Mouse (Mus musculus): Measurements from ENCODE around the gene Ramp2.

Ramp2 gene

DNA sequence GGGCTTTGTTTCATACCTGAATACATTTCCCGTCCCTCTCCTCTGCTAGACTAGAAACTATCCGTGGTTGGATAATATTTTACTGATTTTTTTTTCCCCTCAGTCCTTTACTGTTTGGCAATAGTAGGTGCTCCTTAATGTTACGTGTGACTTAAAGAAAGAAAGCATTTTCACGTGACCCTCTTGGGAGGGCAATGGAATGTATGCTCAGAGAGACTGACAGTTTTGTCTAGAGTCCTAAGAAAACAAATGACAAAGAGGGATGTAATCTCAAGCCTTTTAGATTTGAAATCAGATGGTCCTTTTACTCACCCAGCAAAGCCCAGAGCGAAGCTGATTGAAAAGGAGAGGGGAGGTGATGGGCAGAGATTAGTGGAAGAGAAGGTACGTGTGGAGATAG, 20.1 kb downstream of the Ramp2 start:
- no peak for DNase-seq (ENCODE audit: low spot score in 2 of 2)

- DNase-seq (ENCODE audit: low spot score in 2 of 2) = no peak
Observed at GRCm38 (mm10) chr11:101269577-101270116, 23.8 kb downstream of the Ramp2 start.

DNA sequence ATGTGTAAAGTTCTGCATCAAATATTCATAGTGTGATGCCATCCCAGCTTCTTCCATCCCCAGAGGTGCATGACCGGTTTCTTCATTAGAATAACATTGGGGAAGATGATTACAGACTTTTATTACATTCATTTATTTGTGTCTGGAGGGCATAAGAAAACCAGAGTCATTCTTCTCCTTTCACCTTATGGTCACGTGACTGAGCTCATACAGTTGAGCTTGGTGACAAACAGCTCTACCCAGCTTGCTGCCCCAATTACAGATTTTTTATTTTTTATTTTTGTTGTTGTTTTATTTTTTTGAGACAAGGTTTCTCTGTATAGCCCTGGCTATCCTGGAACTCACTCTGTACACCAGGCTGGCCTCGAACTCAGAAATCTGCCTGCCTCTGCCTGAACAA, 26.6 kb downstream of the Ramp2 start:
- no peak for DNase-seq (ENCODE audit: low spot score in 2 of 2)

DNA sequence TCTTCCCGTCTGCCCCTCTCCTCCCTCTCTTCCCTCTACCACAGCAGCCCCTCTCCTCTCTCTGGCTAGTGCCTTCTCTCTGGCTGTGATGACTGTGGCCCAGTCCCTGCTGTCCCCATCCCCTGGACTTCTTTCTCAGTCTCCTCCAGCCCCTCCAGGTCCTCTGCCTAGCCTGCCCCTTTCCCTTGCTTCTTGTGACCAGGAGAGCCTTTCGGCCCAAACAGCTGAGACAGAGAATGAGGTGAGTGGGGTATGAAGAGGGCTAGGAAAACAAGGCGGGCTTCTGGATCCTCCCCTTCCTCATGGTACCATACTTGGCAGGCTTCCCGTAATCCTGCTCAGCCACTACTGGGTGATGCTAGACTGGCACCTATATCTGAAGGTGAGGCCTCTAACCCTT, 29.5 kb downstream of the Ramp2 start:
- no peak for DNase-seq (ENCODE audit: low spot score in 2 of 2)

DNA sequence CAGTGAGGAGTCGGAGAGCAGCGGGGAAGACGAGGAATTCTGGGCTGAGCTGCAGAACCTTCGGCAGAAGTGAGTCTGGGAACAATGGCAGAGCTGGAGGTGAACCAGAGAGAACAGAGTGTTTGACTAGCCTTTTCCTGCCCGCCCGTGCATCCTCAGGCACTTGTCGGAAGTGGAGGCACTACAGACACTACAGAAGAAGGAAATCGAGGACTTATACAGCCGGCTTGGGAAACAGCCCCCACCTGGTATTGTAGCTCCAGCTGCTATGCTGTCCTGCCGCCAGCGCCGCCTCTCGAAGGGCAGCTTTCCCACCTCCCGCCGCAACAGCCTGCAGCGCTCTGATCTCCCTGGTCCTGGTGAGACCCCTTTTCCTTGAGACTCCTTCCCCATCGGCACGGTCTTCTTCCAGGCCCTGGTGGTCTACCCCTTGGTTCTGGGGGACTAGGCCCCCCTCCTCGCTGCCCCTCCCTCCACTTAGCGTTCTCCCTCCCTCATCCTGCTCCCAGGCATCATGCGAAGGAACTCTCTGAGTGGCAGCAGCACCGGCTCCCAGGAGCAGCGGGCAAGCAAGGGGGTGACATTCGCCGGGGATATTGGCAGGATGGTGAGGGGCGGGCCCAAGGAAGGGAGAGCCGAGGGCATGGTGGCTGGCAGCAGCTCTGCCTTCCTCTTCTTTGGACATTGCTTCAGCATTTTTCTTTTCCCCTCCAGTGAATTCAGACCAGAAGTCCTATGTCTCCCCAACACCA, 30.7 kb downstream of the Ramp2 start:
- no peak for DNase-seq (ENCODE audit: low spot score in 2 of 2)

DNA sequence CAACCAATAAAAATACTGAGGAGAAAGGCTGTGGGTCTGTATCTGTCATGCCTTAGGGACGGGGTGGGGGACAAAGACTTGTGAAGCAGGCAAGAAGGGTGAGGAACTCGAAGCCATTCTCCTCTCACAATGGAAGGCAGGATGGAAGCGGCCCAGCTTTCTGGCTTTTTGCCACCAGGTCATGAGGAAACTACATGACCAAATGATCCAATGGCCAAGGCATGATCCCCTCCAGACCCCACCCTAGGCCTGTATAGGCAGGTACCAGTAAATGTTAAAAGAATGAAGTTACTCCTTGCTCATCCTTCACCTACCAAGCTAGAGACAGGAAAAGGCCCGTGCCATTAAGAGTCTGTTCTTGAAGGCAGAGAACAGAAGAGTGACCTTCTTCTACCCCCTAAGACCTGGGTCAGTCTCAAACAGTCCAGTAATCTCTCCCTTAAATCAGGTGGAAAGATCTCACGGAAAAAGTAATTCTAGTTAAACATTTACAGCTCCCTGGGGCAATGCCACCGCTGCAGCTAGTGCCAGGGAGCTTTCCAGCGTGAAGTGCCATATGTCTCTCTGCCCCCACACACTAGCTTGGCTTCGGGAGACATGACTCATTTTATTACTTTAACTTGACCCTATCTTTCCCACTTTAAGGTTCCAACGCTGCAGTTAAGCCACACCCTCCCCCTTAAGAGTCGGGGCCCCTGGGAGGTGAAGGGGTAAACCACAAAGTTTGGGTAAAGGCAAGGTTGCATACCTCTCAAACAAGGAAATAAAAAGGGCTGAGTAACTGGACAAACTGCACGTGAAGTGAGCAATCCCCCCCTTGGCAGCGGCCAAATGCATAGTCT, 31.8 kb downstream of the Ramp2 start:
- DNase-seq (ENCODE audit: low spot score in 2 of 2) = no peak

GRCm38 (mm10) chr11:101278223-101279192, 32.7 kb downstream of the Ramp2 start, which contains the start of the genes Cntd1 and Coa3:
Gene Cntd1, plus strand, starts transcription at chr11:101279012.
Gene Coa3, minus strand, starts transcription at chr11:101279114.
- peak; percentile 80 to 81 for DNase-seq (ENCODE audit: low spot score in 2 of 2)

DNA sequence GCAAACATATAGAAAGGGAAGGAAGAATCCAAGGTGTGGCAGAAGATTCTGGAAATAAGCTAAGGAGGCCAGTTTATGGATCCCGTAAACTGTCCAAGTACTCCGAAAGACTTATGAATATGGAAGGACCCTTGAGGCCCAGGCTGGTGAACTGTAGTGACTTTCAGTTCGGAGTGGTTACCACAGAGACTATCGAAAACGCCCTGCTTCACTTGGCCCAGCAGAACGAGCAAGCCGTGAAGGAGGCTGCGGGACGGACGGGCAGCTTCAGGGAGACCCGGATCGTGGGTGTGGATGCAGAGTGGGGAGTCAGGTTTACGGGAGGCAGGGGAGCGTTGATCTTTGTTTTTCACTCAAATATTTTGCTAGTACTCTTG, 33.4 kb downstream of the Ramp2 start:
- peak in 1 of 2 experiments; percentile 26 for DNase-seq (ENCODE audit: low spot score in 2 of 2)

- no peak for DNase-seq (ENCODE audit: low spot score in 2 of 2)
Observed at GRCm38 (mm10) chr11:101280837-101281236, 35.0 kb downstream of the Ramp2 start.

- DNase-seq (ENCODE audit: low spot score in 2 of 2) = no peak
Observed at GRCm38 (mm10) chr11:101282896-101283295, 37.1 kb downstream of the Ramp2 start.

- no peak for DNase-seq (ENCODE audit: low spot score in 2 of 2)
Observed at GRCm38 (mm10) chr11:101283805-101284204, 38.0 kb downstream of the Ramp2 start.

DNA sequence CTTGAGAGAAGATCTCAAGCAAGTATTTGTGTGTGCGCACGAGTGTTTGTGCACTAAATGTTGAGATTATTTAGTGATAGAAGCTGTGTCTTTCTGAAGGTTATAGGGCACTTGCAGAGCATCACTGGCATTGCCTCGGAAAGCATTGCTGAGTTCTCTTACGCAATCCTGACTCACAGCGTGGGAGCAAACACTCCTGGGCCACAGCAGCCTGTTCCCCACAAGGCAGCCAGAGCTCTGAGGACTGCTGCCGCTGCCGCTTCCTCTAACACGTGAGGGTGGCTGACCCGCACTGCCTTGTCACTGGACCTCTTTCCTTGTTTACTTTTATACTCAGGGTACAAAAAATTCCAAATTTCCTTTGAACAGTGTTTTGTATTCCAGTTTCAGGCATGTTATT, 41.5 kb downstream of the Ramp2 start:
- DNase-seq (ENCODE audit: low spot score in 2 of 2) = no peak

DNA sequence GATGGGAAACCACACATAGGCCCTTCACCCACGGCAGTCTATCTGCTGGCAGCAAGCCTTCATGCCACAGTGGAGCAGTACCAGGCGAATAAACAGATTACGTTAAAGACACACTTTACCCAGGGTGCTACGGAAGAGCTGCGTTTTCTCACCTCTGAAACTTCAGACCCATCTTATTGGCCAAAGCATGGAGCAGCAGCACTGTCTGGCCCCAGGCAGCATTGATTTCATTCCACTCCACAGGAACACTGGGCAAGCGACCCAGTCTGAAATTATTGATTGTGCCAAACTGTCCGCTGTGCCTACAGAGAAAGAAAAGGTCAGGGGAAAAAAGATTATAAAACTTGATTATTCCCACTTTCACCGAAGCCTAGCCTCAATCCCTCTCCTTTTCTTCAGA, 45.4 kb downstream of the Ramp2 start:
- DNase-seq (ENCODE audit: low spot score in 2 of 2) = no peak

- DNase-seq (ENCODE audit: low spot score in 2 of 2) = no peak
Observed at GRCm38 (mm10) chr11:101295191-101295590, 49.4 kb downstream of the Ramp2 start.

DNA sequence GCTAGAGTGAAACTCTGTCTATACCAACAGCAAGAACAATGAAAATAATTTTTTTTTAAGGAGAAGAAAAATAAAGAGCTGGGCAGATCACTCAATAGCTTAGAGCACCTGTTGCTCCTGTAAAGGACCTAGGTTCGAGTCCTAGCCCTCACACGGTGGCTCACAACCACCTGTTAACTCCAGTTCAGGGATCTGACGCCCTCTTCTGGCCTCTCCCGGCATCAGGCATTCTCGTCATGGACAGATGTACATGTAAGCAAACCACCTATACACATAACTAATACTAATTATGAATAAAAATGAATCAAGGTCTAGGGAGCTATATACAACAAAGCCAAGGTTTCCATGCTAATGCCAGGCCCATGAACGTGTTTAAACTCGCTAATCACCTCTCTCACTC, 55.1 kb downstream of the Ramp2 start:
- no peak for DNase-seq (ENCODE audit: low spot score in 2 of 2)

GRCm38 (mm10) chr11:101301299-101302003, 55.6 kb downstream of the Ramp2 start:
- no peak for DNase-seq (ENCODE audit: low spot score in 2 of 2)

GRCm38 (mm10) chr11:101302004-101302798, 56.4 kb downstream of the Ramp2 start, which contains the start of gene Becn1:
Gene Becn1, minus strand, starts transcription at chr11:101302286.
- peak; percentile 87 to 94 for DNase-seq (ENCODE audit: low spot score in 2 of 2)

DNA sequence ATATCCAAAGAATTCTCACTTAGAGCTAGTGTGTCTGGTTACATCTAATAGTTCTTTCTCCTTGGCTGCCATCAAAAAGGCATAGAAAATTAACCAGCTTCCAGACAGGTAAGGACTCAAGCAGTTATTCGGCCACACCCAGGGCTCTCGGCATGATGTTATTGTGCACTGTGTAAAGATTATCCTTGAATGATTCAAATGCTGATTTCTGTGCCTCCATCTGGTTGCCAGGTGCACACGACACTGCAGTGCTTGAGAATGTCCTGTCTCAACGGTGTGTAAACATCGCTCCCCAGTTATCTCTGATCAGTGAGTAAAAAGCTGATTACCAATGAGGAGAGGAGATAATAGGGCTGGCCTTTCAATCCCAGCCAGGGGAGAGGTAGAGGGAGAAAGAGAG, 61.9 kb downstream of the Ramp2 start:
- DNase-seq (ENCODE audit: low spot score in 2 of 2) = no peak
